Mouse (Mus musculus) layer of hippocampus, postnatal 10 days (tissue): Measurements from ENCODE around the gene Rpl28. TPM values are rescaled to one million over a fixed set of nuclear protein-coding genes. Genes with fewer than 3 reads are reported as not detected.

Experiments
- DNase-seq, 2 experiments: peaks; one replicate each; pipeline ENCODE4 v3.0.0; 2021; ENCODE audit warnings: low spot score in 2 of 2
- long read RNA-seq: library from polyadenylated mRNA; stranded (forward); transcript quantifications from one replicate; pipeline ENCODE4 v2.0.0, GENCODE M21; 2023
- total RNA-seq, 2 experiments: library from RNA; stranded (reverse); gene quantifications; 2 replicates each; pipeline ENCODE4 v1.2.3; 2021

Rpl28 gene
- total RNA-seq, result 100 to 1,000 TPM; 540 to 663 TPM
- long read RNA-seq, transcript Rpl28-201 (5 exons, 1,106 nt), result minor isoform, 95 of 232 reads
- long read RNA-seq, transcript Rpl28-202 (4 exons, 772 nt), result major isoform, 130 of 232 reads
- long read RNA-seq, partial matches to known transcripts, result 2 of 232 reads
- long read RNA-seq, other reads (novel, unspliced or antisense), result 3 of 232 reads

DNA sequence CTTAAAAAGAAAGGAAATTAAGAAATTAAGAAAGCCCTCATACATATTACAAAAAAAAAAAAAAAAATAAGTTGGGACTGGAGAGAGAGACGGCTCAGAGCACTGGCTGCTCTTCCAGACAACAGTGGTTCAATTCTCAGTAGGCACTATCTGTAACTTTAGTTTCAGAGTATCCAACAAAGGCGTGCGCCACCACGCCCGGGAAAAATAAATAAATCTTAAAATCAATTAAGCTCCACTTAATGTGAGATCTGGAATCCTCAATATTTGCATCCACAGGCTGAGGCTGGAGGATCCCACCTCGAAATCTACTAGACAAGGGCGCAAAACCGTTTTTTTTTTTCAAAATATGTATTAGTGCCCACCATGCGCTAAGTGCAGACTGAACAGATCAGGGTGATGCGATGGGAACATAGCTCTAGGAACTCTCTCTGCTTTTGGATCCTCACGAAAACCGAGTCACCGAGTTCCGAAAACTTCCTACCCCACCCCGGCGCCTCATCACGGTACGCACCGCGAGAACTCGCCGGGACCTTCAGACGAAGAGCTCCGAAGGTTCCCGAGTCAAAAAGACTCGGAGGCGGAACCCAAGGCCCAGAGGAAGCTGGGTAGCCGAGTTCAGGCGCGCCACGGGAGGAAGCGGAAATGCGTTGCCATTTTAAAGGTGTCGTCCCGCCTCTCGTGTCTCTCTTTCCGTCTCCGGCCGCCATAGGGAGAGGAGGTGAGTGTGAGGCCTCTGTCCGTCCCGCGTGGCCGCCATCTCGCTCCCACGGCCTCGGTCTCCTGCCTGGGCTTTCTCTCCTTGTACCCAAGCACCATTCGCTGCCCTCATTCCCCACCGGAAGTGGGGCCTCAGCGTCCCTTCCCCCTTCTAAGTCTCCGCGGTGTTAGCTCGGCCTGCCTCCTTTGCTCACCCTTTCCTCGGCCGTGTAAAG is at the start of gene Rpl28:
Gene Rpl28 (plus strand): TSS at position 597 of the 935 bp plus-strand sequence.
- DNase-seq, result peak; percentile 94 to 96

DNA sequence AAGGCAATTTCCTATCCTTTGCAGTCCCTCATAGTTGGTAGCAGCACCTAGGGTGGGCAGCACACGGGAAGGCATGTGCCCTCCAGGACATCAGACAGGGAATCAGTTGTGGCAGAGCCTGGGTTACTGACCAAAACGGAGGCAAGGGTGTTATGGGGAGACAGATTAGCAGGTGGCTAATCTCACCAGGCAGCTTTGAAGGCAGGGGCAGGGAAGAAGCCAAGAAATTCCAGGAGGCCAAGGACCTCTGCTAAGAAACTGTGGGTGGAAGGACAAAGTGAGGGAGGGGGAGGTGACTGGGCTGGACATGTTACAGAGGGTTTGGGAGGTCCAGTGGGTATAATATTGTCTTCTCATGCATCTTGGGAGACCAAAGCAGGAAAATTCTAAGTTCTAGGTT is 49.3 kb upstream of the Rpl28 start:
- DNase-seq, result no peak

DNA sequence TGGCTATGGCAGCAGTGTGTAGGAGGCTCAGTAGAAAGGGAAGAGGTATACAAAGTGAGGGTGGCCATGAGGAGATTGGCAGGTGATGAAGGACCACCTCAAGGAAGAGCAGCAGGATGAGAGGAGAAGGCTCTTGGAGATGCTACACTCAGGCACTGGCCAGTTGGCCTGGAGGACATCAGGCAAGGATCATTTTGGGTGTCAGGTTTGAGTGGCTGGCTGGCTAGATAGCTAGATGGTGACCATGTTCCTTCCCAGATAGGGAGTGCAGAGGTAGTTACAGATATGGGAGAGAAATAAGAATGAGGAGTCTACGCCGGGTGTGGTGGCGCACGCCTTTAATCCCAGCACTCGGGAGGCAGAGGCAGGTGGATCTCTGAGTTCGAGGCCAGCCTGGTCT is 47.8 kb upstream of the Rpl28 start:
- DNase-seq, result no peak

DNA sequence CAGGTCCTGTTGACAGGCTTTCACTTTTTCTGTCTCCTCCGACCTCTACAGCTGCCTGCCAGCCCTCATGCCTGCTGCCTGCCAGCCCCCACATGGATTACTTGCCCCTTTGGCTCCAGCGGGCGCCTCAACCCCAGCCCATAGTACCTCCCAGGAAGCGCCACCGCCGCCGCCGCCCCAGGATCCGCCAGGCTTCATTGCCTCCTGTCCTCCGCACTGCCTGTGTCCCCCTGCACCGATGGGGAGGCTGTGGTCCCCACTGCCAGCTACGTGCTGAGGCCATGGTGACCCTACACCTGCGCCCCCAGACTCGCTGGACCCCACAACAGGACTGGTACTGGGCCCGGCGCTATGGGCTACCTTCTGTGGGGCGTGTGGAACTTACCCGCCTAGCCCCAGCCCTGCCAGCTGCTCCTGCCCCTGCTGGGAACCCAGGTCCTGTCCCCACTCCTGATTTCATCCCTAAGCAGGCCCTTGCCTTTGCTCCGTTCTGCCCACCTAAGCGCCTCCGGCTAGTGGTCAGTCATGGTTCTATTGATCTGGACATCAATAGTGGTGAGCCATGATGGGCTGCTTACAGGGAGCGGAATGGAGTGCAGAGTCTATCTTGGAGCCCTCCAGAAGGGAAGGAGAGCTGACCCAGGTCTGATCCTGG is 46.2 kb upstream of the Rpl28 start:
- DNase-seq, result no peak

DNA sequence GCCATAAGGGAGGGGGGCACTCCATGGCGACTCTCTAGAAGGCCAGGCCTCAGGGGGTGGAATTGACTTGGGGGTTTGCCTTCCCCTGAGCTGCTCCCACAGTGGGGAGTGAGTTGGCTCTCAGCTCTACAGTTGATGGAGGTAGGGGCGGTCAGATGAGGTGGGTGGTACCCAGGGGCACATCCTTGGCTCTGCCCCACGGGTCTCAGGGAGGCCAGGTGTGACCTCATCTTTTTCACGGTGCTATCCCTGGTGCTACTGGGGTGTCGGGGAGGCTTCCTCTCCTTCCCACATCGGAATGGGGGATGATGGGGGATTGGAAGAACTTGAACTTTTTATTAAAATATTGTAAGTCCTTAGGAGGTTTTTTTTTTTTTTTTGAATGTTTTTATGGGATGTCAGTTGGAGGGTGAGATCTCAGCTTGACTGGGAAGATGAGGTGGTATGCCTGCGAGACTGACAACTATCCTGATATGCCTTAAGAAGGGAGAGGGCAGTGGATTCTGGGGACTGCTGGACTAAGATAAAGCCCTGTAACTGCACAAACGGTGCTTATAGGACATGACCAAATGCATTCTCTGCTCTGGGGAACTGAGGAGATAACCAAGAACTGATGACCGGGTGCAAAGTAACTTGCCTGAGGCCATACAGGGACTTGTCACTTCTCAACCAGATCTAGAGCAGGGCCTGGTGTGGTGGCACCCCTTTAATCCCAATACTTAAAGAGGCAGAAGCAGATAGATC is 45.3 kb upstream of the Rpl28 start:
- no peak for DNase-seq

DNA sequence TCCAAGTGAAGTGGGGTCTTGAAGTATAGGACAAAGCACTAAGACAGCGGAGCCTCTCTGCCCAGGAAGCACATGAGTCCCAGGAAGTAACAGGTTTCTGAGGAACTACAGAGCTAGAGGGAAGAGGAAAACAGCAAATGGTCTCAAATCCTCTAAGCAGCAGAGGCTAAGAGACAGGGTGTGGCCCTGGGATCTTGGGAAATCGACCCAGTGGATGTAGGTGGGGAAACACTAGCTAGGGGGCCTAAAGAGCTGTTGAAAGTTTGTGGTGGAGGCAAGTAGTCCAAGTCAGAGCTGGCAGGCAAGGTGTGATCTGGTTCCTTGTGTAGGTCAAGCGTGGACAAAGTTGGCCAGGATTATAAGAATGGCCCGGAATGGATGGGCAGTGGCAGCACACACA is 44.4 kb upstream of the Rpl28 start:
- no peak for DNase-seq

DNA sequence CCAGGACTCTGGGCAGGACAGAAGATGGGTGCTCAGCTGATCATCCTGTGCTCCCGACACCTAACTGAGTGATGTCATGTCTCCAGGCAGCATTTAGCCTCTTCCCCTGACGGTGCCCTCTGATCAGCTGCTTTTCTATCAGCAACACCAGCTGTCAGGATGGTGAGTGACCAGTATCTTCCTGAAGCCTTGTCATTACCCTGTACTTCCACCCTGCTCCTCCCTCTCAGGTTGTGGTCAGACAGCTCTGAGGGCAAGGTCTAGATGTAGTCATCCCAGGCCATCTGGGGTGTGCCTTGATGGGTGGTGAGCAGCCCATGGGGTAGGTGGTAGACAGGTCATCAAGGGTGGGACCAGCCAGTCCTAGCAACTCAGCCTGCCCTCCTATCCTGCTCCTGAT is 43.5 kb upstream of the Rpl28 start:
- no peak for DNase-seq

DNA sequence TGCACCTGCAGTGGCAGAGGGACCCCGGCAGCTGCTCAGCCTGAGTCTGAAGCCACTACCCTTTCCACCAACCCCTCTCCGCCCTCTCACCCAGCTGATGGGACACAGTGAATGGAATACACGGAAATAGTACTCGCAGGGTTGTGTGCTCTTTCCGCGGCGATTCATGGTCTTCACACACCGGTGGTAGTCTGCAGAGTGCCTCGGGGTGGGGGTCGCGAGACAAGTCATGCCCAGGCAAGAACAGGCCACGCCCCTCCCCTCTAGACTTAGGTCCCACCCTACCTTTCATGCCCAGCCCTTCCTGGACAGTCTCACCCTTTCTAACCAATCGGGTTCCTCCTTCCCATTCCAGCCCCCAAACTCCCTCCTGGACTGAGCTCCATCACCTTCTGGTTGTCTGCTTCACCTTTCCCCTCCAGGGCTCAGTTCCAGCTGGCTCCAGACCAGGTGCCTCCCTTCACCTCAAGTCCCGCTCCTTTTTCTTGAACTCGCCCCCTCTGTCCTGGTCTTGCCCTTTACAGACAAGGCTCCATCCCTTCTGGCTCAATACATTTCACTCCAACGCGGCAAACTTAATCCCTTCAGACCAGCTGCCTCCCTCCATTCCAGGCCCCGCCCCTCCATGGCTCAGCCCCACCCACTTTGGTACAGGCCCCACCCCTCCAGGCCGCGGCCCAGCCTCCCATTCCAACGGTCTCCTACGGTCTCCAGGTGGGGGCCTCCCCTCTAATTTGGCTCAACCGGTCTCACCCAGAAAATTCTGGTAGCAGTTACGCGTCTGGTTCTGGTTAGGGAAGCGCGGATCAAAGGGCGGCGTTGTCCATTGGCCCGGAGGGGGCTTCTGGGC is 40.5 kb upstream of the Rpl28 start:
- DNase-seq, result no peak

DNA sequence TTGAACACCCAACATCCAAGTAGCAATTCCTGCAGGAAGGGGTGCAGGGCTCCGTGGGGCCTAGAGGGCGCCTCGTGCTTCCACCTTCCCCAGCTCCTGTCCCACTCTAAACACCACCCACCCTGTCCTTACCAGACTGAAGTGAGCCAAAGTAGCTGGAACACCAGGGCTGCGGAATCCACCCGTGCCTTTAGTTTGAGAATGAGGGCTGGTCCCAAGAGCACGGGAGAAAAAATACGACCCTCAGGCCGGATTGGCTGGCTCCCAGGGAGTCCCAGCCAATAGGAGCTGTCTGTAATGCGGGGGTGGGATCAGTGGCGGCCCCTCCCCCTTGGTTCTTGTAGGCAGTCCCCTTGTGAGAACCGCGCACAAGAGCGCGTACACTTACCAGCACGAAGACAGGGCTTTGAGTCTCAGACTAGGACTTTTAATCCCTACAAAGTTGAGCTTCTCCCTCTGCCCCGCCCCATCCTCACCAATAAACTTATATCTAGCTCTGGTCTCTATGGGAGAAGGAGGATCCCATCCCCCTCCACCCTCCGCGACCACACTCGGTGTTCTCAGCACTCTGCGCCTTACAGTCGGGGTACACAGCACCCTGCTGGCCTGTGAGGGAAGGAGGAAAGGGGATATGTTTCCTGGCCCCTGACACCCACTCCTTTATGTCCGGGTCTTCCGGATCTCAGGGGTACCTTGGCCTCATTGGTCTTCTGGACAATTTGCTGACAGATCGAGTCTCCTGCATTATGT is 39.7 kb upstream of the Rpl28 start, which contains the start of gene Cox6b2:
Gene Cox6b2 (minus strand): TSS at position 274 of the 750 bp plus-strand sequence.
- DNase-seq, result peak; percentile 58 to 70

DNA sequence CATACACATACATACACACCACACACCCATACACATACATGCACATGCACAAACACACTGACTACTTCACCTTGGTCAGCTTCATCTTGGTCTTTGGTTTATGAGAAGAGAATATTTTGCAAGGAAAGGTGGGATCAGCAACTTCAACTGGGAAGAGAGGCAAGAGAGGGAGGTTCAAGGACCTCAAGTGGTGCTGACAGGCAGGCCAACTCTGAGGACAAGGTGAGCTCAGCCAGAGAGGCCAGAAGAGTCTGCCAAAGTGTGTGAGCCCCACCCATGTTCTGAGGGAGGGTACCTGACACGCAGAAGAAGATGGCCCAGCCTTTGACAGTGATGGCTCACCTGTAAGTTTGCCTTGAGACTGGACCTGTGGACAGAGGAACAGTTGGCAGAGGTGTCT is 33.0 kb upstream of the Rpl28 start:
- DNase-seq, result no peak

DNA sequence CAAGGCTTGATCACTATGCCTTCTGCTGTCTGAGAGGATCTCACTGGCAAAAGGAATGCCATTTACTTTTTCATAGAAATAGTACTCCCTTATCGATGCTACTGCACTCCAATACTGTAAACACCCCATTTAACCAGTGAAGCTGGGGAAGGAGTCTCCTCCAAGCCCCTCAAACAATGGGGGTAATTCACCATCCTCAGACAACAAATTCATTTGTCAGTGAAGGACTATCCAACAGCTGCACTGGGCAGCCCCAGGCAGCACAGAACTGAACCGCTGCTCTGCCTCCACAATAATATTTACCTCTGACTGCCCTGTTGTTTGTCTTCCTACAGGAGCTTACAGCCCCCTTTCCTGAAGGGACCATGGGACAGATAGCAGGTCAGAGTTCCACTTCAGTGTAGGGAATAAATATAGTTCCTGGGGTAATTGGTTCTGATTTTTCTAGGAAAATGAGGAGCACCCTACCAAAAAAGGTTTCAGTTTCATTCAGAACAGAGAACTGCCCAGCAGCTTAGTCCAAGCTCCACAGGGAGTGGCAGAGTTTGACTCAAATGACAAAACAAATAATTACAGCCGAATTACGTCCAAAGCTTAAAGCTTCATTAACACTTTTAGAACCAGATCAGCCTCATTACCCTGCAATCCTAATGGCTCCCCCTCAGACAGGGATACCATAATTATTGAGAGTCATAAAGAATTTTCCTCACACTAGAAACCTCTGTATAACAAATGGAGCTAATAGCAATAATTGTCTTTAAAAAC is 27.5 kb upstream of the Rpl28 start:
- DNase-seq, result no peak

DNA sequence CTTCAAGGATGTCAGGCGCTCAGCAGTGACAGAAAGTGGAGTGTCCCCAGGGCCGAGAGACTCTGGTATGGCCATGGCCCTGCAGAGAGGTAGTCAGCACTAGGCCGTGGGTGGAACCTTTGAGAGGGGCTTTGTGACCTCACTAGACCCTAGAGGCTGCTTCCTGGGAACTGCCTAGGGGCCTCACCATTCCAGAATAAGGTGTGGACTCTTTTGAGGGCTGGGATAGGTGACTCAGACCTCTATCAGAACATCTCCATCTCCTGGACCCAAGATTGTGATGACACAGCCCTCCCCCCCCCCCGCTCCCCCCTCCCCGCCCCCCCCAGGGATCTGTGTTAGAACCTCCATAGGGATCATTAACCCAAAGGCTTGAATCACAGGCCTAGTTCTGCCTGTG is 21.5 kb upstream of the Rpl28 start, which contains the start of gene Fam71e2:
Gene Fam71e2 (minus strand): TSS at position 101 of the 400 bp plus-strand sequence.
- no peak for DNase-seq

DNA sequence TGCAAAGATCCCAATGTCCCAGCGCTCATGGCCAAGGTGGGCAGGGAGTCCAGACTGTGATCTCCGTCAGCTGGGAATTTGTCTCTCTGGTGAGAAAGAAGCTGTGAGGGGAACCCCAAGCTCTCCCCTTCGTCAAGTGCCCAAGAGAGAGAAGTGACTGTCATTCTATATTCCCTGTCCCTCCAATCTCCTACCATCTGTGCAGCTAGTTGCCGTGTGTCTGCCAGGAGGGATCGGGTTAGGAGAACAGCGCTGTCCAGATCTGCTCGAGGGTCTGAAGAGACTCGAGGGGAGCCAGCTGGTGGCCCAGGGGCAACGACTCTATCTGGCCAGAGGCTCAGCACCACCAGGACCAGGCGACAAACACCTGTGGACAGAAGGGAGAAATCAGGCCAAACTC is 16.5 kb upstream of the Rpl28 start:
- no peak for DNase-seq

DNA sequence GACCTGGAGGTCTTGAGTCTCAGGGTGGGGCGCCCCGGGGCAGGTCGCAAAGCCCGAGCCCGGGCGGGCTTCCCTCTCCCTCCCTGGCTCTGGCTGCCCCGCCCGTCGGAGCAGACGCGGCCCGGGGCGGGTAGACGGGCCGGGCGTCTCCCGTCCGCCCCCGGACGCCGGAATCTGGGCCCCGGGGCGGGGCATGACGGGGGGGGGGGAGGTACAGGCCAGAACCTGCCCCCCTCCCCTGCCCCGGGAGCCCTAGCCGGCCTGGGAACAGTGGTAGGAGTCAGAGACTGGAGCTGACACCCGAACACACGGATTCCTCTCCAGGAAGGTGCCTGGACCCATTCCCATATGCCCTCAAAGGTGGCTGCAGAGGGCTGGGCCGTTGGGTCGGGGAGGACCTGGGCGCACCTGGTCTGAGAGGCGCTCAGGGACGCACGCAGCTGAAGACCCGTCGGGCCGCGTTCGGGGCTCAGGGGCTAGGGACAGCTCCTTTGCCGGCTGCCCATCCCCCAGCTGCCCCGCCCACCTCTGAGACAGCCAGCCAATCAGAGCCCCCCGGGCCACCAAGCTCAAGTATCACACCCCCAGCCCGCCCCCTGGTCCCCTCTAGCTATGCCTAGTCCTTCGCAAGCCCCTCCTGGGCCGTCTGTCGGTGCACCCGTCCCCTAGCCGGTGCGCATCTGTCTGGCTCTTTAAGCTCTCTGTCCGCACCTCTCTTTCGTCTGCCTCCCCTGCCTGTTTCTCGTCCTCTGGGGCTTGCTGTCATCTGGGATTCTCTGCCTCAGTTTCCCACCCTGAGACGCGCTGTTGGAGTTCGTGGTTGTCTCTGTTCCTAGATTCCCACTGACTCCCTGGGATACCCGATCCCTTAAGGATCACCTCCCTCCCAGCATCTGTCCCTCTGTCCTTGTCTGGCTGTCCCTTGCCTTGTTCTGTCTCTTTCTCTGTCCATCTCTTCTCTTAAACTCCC is 15.5 kb upstream of the Rpl28 start:
- DNase-seq, result peak; percentile 50 to 60

DNA sequence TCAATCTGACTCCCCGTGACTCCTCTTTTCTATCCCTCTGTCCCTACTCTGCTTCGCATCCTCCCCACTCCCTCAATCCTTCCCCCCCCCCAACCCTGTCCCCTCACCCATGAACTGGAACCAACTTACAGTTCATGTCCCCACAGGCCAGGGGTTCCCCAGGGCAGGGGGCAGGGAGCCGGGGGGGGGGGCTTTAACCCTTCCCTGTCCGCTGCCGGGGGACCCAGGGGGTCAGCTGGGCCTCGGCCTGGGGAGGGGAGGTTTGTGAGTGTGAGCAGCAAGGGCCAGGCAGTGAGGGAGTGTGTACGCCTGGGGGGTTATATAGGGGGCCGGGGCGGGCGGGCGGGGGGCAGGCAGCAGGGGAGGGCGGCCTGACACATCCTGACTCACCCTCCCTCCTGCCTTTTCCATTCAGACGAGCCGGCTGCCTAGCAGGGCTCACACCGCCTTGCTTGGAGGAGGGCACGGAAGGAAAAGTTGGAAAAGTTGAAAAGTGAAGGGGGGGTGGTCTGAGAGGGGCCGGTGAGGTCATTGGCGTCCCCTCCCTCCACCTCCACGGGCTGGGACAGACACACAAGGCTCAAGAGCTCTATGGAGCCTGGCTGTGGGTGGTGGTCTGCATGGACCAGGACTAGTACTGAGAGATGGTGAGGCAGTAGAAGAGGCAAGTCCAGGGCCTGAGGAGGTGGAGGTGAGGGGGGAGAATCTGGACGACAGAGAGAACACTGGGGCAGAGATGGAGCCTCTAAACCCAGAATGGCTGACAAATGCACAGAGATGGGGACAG is 14.6 kb upstream of the Rpl28 start:
- DNase-seq, result no peak

DNA sequence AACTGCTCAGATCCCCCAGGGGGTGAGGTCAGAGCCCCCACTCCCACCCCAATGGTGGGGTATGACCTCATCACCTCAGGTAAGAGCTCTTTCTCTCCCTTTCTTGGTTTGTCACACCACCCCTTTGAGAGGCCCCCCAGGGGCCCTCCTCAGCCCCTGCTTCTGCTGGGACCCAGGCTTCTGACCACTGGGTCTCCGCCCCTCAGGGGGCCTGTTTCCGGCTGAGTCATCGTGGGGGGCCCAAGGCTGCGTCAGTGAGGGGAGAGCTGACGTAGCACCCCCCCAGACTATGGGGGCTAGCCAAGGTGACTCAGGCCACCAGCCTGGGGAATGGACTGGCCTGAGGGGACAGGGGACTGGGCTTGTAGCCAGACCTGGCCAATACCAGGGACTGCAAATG is 12.8 kb upstream of the Rpl28 start:
- DNase-seq, result no peak

DNA sequence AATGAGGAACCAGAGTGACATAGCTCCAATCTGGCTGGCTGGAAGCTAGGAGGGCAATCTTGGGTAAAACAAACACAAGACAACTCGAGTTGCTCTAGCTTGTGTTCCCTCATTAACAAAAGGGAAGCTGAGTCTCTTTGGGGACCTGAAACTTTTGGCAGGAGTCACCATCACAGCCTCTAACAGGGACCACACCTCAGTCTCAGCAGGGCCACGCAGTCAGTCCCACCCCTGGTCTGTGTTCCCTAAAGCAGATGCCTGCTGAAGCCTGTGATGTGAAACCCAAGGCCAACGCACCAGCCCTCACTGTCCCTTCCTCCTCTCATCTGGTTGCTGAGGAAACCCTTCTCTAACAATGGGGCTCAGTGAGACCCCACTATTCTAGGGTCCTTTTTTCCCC is 10.5 kb upstream of the Rpl28 start:
- no peak for DNase-seq
